Mouse (Mus musculus) kidney, postnatal 25 days (tissue): ENCODE results near the gene Mdh2.

Source experiments
- DNase-seq, 2 experiments: peaks; one replicate each; pipeline ENCODE4 v3.0.0; 2021; ENCODE audit warnings: mixed read lengths in 2 of 2

The Mdh2 gene

GRCm38 (mm10) chr5:135778471-135779445 lies at the start of gene Mdh2:
TSS of gene Mdh2 (plus strand) at chr5:135778480.
- peak; percentile 100 for DNase-seq

- no peak for DNase-seq
These were observed 48.9 kb upstream of the Mdh2 start for GRCm38 (mm10) chr5:135729351-135729750.

GRCm38 (mm10) chr5:135730278-135730677 lies 48.0 kb upstream of the Mdh2 start:
- no peak for DNase-seq

DNA sequence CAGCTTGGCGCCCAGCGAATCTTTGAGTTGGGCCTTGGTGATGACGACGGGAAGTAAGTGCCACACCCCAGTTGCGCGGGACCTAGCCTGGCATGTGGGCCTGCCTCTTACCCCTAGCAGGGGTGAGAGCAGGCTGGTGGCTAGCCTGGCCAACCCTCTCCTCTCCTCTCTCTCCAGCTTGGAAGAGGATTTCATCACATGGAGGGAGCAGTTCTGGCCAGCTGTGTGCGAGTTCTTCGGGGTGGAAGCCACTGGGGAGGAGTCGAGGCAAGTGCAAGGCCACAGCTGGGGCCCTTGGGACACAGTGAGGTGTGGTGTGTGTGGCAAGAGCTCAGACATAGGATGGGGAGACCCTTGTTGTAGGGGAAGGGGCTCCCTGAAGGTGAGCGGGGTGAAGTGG lies 47.4 kb upstream of the Mdh2 start:
- no peak for DNase-seq

GRCm38 (mm10) chr5:135731322-135731721 lies 47.0 kb upstream of the Mdh2 start:
- DNase-seq, result no peak

- no peak for DNase-seq
These were observed 45.2 kb upstream of the Mdh2 start for GRCm38 (mm10) chr5:135733071-135733470.

DNA sequence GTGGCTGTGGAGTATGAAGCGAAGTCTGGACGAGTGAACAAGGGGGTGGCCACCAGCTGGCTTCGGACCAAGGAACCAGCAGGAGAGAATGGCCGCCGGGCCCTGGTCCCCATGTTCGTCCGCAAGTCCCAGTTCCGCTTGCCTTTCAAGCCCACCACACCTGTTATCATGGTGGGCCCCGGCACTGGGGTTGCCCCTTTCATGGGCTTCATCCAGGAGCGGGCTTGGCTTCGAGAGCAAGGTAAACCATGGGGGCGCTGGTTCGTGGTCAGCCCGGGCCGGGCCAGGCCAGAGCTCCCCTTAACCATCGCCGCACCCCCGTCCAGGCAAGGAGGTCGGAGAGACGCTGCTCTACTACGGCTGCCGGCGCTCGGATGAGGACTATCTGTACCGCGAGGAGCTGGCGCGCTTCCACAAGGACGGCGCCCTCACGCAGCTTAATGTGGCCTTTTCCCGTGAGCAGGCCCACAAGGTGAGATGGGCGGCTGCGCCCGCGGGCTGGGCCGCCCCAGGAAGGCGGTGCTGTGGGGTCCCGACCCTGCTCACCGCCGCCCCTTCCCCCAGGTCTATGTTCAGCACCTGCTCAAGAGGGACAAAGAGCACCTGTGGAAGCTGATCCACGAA lies 44.1 kb upstream of the Mdh2 start:
- peak in 1 of 2 experiments; percentile 64 for DNase-seq

GRCm38 (mm10) chr5:135735741-135736140 lies 42.5 kb upstream of the Mdh2 start:
- DNase-seq, result peak in 1 of 2 experiments; percentile 61

DNA sequence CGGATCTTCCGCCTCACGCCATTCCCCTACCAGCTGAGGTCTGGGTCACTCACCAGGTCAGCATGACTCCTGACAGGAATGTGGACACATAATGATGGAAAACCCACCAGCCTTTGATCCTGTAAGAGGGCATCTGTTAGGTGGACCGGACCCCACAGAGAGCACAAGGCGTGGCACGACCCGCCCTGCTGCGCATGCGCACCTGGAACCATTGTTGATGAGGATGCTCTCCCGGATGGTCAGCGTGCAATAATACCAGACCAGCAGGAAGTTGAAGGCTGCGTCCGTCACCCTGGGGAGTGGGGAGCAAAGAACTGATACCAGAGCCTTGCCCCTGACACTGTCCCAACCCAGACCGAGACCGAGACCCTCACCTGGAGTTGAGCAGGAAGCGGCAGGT lies 41.7 kb upstream of the Mdh2 start:
- DNase-seq, result no peak

- peak in 1 of 2 experiments; percentile 43 for DNase-seq
These were observed 41.1 kb upstream of the Mdh2 start for GRCm38 (mm10) chr5:135737154-135737553.

DNA sequence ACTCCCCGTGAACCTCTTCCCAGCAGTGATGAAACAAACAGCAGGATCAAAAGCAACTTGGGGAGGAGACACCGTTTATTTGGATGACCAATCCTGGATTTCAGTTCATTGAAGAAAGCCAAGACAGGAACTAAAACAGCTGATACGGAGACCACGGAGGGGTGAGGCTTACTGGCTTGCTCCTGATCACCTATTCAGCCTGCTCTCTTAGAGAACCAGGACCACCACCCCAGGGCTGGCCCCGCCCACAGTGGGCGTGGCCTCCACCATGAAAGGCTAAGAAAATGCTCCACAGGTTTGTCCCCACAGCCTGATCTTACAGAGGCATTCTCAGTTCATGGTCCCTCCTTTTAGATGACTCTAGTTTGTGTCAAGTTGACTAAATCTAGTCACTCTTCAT lies 40.0 kb upstream of the Mdh2 start:
- DNase-seq, result no peak

- DNase-seq, result peak; percentile 65 to 87
These were observed 36.1 kb upstream of the Mdh2 start for GRCm38 (mm10) chr5:135742156-135742555.

DNA sequence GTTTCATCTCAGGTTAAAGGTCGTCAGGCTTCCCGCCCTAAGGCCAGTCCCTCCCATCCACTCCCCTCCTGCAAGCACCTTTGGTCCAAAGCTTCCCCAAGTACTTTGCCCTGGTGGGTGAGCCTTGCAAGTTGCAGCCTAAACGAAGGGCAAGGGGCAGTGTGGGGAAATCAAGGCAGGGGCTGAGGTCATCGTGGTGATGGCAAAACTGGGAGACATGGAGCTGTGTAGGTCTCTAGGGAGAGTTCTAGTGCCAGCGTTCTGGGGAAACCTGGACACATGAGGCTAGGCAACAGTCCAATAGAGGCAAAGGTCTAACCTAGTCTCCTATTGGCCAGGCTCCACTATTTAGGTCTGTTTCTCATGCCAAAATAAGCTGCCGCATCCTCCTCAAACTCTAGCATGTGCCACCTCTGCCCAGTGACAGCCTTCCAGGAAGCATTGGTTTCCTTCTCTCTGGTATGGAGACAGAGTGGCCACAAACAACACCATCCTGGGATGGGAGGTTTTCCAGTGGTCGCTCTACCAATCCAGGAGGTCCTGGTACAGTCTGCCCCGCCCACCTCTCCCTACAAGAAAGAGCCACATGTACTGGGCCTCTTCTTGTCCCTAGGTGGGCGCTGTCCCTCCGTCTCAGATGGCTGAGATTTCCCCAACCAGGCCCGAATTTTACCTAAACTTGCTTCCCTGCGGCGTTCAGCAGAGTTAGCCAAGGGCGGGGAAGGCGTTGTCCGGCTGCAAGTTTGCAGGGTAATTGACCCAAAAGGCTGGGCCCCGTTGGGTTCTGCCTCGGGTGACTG lies 35.1 kb upstream of the Mdh2 start:
- DNase-seq, result peak; percentile 54 to 81

- peak; percentile 98 for DNase-seq
These were observed 34.3 kb upstream of the Mdh2 start, which contains the start of gene Tmem120a for GRCm38 (mm10) chr5:135743741-135744609. TSS of gene Tmem120a (minus strand) at chr5:135744448.

- no peak for DNase-seq
These were observed 33.5 kb upstream of the Mdh2 start for GRCm38 (mm10) chr5:135744742-135745141.

DNA sequence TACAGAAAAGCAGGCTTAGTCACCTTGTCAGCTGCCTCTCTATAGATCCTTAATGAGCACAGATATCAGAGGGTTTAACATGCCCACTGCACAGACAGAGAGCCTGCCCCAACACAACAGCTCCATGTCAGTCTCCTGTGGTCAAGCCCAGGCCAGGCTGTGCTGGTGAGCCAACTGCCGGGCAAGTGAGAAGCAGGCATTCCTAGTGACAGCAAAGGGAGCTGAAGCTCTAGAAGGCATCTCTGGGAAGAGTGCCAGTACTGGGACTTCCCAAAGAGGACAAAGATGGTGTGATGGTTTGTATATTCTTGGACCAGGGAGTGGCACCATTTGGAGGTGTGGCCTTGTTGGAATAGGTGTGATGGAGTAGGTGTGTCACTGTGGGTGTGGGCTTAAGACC lies 27.2 kb upstream of the Mdh2 start:
- no peak for DNase-seq

DNA sequence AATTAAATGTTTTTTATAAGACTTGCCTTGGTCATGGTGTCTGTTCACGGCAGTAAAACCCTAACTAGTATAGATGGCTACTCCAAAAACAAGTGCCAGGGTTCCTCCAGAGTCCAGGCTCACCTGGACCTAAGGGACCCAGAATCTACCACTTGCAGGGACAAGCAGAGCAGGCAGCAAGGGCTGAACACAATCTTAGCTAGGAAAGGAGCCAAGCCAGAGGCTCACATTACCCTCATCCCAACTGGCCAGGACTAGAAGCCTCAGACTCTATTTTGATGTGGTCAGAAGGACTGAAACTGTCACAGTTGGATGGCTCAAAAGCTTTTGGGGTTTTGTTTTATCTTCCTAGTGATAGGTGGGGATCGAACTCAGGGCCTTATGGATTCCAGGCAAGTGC lies 26.7 kb upstream of the Mdh2 start:
- no peak for DNase-seq

- DNase-seq, result no peak
These were observed 16.4 kb upstream of the Mdh2 start for GRCm38 (mm10) chr5:135761881-135762280.

DNA sequence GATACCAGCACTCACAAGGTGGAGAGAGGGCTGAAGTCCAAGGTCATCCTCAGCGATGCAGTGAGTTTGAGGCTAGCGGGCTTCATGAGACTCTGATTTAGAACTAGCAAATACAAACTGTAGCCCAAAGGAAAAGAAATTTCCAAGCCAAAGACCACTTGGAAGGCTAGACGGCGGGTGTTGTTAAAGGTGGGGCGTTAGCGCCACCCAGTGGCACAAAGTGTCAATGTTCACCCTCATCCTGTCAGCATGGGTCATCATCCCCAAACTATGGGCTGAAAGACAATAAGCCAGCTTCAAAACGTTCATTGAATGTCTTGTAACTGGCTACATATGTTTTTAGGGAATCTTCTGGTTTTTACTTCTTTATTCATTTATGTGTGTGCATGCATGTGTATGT lies 14.8 kb upstream of the Mdh2 start:
- DNase-seq, result peak; percentile 67 to 81

DNA sequence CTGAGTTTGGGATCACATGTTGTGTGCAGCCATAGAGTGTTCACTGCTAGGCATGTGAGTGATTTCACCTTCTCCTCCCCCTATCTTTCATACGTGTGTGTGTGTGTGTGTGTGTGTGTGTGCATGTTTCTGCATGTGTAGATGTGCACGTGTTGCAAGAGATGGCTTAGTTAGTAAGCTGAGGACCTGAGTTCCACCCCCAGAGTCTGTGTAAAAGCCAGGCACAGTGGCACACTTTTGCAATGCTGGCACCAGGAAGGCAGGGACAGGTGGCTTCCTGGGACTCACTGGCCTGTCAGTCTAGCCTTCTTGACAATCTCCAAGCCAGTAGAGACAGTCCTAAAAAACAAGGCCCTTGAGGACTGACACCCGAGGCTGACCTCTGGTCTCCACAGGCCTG lies 13.3 kb upstream of the Mdh2 start:
- no peak for DNase-seq

- DNase-seq, result no peak
These were observed 5.8 kb upstream of the Mdh2 start for GRCm38 (mm10) chr5:135772519-135772918.

GRCm38 (mm10) chr5:135776546-135776945 lies 1.7 kb upstream of the Mdh2 start:
- peak; percentile 50 to 76 for DNase-seq
